Mouse (Mus musculus): Measurements from ENCODE around the gene Supt3. TPM values are rescaled to one million over a fixed set of nuclear protein-coding genes. Genes with fewer than 3 reads are reported as not detected.

Gene Supt3
- polyA plus RNA-seq, 1 experiment from 2014 or later, result 19.9 TPM

- 93% methylated on average over 12 of the region's 12 CpGs for WGBS
- Histone ChIP-seq H3K9ac (replicated peaks; ENCODE audit: low read length) (no peak overlapping the region), H3K4me1 (ENCODE audit: control insufficient read depth, insufficient read depth, low read length) (no peaks in the 10 kb centered on the region; the same call in 1 of the 2 replicates), H3K9me3 (ENCODE audit: control insufficient read depth, low read length) (no peaks in the 10 kb centered on the region), H3K27me3 (ENCODE audit: control insufficient read depth, insufficient read depth, low read length) (no peaks in the 10 kb centered on the region), H3K4me3 (replicated peaks; ENCODE audit: low read depth, low read length) (no peak overlapping the region), H3K27ac (replicated peaks; ENCODE audit: low read depth, low read length) (no peak overlapping the region), H3K4me2 (ENCODE audit: low read length) (no peak overlapping the region), H3K36me3 (ENCODE audit: control insufficient read depth, insufficient read depth, low read length) (peaks cover 7% of the 10 kb centered on the region)
- ATAC-seq (ENCODE audit: low FRiP score, low TSS enrichment) (no peak), DNase-seq (no peak)
These were observed 15.4 kb downstream of the Supt3 start for GRCm38 (mm10) chr17:44792218-44792917.

- Histone ChIP-seq H3K4me2 (ENCODE audit: low read length) (no peak overlapping the region), H3K4me1 (ENCODE audit: control insufficient read depth, insufficient read depth, low read length) (no peaks in the 10 kb centered on the region), H3K9ac (replicated peaks; ENCODE audit: low read length) (no peak overlapping the region), H3K36me3 (ENCODE audit: control insufficient read depth, insufficient read depth, low read length) (peaks cover 3% of the 10 kb centered on the region; the same call in 1 of the 2 replicates), H3K27ac (replicated peaks; ENCODE audit: low read depth, low read length) (no peak overlapping the region), H3K4me3 (replicated peaks; ENCODE audit: low read depth, low read length) (no peak overlapping the region), H3K27me3 (ENCODE audit: control insufficient read depth, insufficient read depth, low read length) (no peaks in the 10 kb centered on the region), H3K9me3 (ENCODE audit: control insufficient read depth, low read length) (no peaks in the 10 kb centered on the region)
- DNase-seq (no peak), ATAC-seq (ENCODE audit: low FRiP score, low TSS enrichment) (no peak)
- WGBS, result 37% methylated on average over 3 of the region's 3 CpGs
These were observed 20.4 kb downstream of the Supt3 start for GRCm38 (mm10) chr17:44797331-44797730.

GRCm38 (mm10) chr17:44807031-44807430, 30.1 kb downstream of the Supt3 start:
- H3K4me3 ChIP-seq (replicated peaks; ENCODE audit: low read depth, low read length), result no peak overlapping the region
- H3K9ac ChIP-seq (replicated peaks; ENCODE audit: low read length), result no peak overlapping the region
- H3K9me3 ChIP-seq (ENCODE audit: control insufficient read depth, low read length), result no peaks in the 10 kb centered on the region
- H3K27me3 ChIP-seq (ENCODE audit: control insufficient read depth, insufficient read depth, low read length), result no peaks in the 10 kb centered on the region
- no peaks in the 10 kb centered on the region for H3K4me1 ChIP-seq (ENCODE audit: control insufficient read depth, insufficient read depth, low read length)
- DNase-seq (no peak), ATAC-seq (ENCODE audit: low FRiP score, low TSS enrichment) (no peak)
- H3K4me2 ChIP-seq (ENCODE audit: low read length), result no peak overlapping the region
- no peak overlapping the region for H3K27ac ChIP-seq (replicated peaks; ENCODE audit: low read depth, low read length)
- WGBS, result 88% methylated on average over 1 of the region's 1 CpGs
- no peaks in the 10 kb centered on the region for H3K36me3 ChIP-seq (ENCODE audit: control insufficient read depth, insufficient read depth, low read length)

- Histone ChIP-seq H3K27ac (replicated peaks; ENCODE audit: low read depth, low read length) (no peak within 1 kb of the TSS), H3K9me3 (ENCODE audit: control insufficient read depth, low read length) (no peaks in the 10 kb centered on the region), H3K4me2 (ENCODE audit: low read length) (no peak within 1 kb of the TSS), H3K9ac (replicated peaks; ENCODE audit: low read length) (no peak within 1 kb of the TSS), H3K27me3 (ENCODE audit: control insufficient read depth, insufficient read depth, low read length) (no peaks in the 10 kb centered on the region), H3K4me3 (replicated peaks; ENCODE audit: low read depth, low read length) (no peak within 1 kb of the TSS), H3K36me3 (ENCODE audit: control insufficient read depth, insufficient read depth, low read length) (no peaks in the 10 kb centered on the region), H3K4me1 (ENCODE audit: control insufficient read depth, insufficient read depth, low read length) (peaks cover 4% of the 10 kb centered on the region; the same call in 1 of the 2 replicates)
- no peak for ATAC-seq (ENCODE audit: low FRiP score, low TSS enrichment)
- no peak for DNase-seq
- 39% methylated on average over 3 of the region's 3 CpGs for WGBS
These were observed 37.7 kb downstream of the Supt3 start, which contains the start of gene Runx2 for GRCm38 (mm10) chr17:44814508-44815175. TSS of gene Runx2 (minus strand) at chr17:44814797.

GRCm38 (mm10) chr17:44818825-44819224, 41.9 kb downstream of the Supt3 start:
- no peaks in the 10 kb centered on the region for H3K36me3 ChIP-seq (ENCODE audit: control insufficient read depth, insufficient read depth, low read length)
- DNase-seq, result no peak
- no peak overlapping the region for H3K4me3 ChIP-seq (replicated peaks; ENCODE audit: low read depth, low read length)
- H3K27ac ChIP-seq (replicated peaks; ENCODE audit: low read depth, low read length), result no peak overlapping the region
- no peak overlapping the region for H3K4me2 ChIP-seq (ENCODE audit: low read length)
- H3K9me3 ChIP-seq (ENCODE audit: control insufficient read depth, low read length), result no peaks in the 10 kb centered on the region
- H3K9ac ChIP-seq (replicated peaks; ENCODE audit: low read length), result no peak overlapping the region
- H3K27me3 ChIP-seq (ENCODE audit: control insufficient read depth, insufficient read depth, low read length), result no peaks in the 10 kb centered on the region
- H3K4me1 ChIP-seq (ENCODE audit: control insufficient read depth, insufficient read depth, low read length), result peaks cover 4% of the 10 kb centered on the region; the same call in 1 of the 2 replicates
- ATAC-seq (ENCODE audit: low FRiP score, low TSS enrichment), result no peak
- 91% methylated on average over 2 of the region's 2 CpGs for WGBS

GRCm38 (mm10) chr17:44819816-44820215, 42.9 kb downstream of the Supt3 start:
- WGBS, result 61% methylated on average over 4 of the region's 4 CpGs
- no peak for DNase-seq
- no peak overlapping the region for H3K9ac ChIP-seq (replicated peaks; ENCODE audit: low read length)
- H3K27ac ChIP-seq (replicated peaks; ENCODE audit: low read depth, low read length), result no peak overlapping the region
- no peak overlapping the region for H3K4me3 ChIP-seq (replicated peaks; ENCODE audit: low read depth, low read length)
- no peaks in the 10 kb centered on the region for H3K27me3 ChIP-seq (ENCODE audit: control insufficient read depth, insufficient read depth, low read length)
- H3K4me1 ChIP-seq (ENCODE audit: control insufficient read depth, insufficient read depth, low read length), result 0 out of 2 replicates have a peak, but pooled peaks cover 3% of the 10 kb centered on the region
- no peak overlapping the region for H3K4me2 ChIP-seq (ENCODE audit: low read length)
- no peaks in the 10 kb centered on the region for H3K36me3 ChIP-seq (ENCODE audit: control insufficient read depth, insufficient read depth, low read length)
- no peaks in the 10 kb centered on the region for H3K9me3 ChIP-seq (ENCODE audit: control insufficient read depth, low read length)
- no peak for ATAC-seq (ENCODE audit: low FRiP score, low TSS enrichment)

GRCm38 (mm10) chr17:44821940-44822339, 45.0 kb downstream of the Supt3 start:
- WGBS, result 90% methylated on average over 5 of the region's 5 CpGs

GRCm38 (mm10) chr17:44827124-44827523, 50.2 kb downstream of the Supt3 start:
- no peaks in the 10 kb centered on the region for H3K4me1 ChIP-seq (ENCODE audit: control insufficient read depth, insufficient read depth, low read length)
- ATAC-seq (ENCODE audit: low FRiP score, low TSS enrichment) (no peak), DNase-seq (no peak)
- H3K4me2 ChIP-seq (ENCODE audit: low read length), result no peak overlapping the region
- no peaks in the 10 kb centered on the region for H3K9me3 ChIP-seq (ENCODE audit: control insufficient read depth, low read length)
- H3K27ac ChIP-seq (replicated peaks; ENCODE audit: low read depth, low read length), result no peak overlapping the region
- no peaks in the 10 kb centered on the region for H3K27me3 ChIP-seq (ENCODE audit: control insufficient read depth, insufficient read depth, low read length)
- no peak overlapping the region for H3K9ac ChIP-seq (replicated peaks; ENCODE audit: low read length)
- no peaks in the 10 kb centered on the region for H3K36me3 ChIP-seq (ENCODE audit: control insufficient read depth, insufficient read depth, low read length)
- 91% methylated on average over 3 of the region's 3 CpGs for WGBS
- no peak overlapping the region for H3K4me3 ChIP-seq (replicated peaks; ENCODE audit: low read depth, low read length)

More at GRCm38 (mm10) chr17:44821940-44822339, 45.0 kb downstream of the Supt3 start:
- no peaks in the 10 kb centered on the region for H3K9me3 ChIP-seq (ENCODE audit: control insufficient read depth, low read length)
- H3K9ac ChIP-seq (replicated peaks; ENCODE audit: low read length), result no peak overlapping the region
- no peaks in the 10 kb centered on the region for H3K27me3 ChIP-seq (ENCODE audit: control insufficient read depth, insufficient read depth, low read length)
- no peak overlapping the region for H3K4me3 ChIP-seq (replicated peaks; ENCODE audit: low read depth, low read length)
- no peaks in the 10 kb centered on the region for H3K36me3 ChIP-seq (ENCODE audit: control insufficient read depth, insufficient read depth, low read length)
- DNase-seq (no peak), ATAC-seq (ENCODE audit: low FRiP score, low TSS enrichment) (no peak; the same call in 1 of the 2 replicates)
- no peak overlapping the region for H3K4me2 ChIP-seq (ENCODE audit: low read length)
- no peaks in the 10 kb centered on the region for H3K4me1 ChIP-seq (ENCODE audit: control insufficient read depth, insufficient read depth, low read length)
- no peak overlapping the region for H3K27ac ChIP-seq (replicated peaks; ENCODE audit: low read depth, low read length)

GRCm38 (mm10) chr17:44827964-44828363, 51.0 kb downstream of the Supt3 start:
- H3K9me3 ChIP-seq (ENCODE audit: control insufficient read depth, low read length), result no peaks in the 10 kb centered on the region
- H3K4me3 ChIP-seq (replicated peaks; ENCODE audit: low read depth, low read length), result no peak overlapping the region
- no peak overlapping the region for H3K27ac ChIP-seq (replicated peaks; ENCODE audit: low read depth, low read length)
- no peaks in the 10 kb centered on the region for H3K4me1 ChIP-seq (ENCODE audit: control insufficient read depth, insufficient read depth, low read length)
- WGBS, result 85% methylated on average over 4 of the region's 4 CpGs
- H3K27me3 ChIP-seq (ENCODE audit: control insufficient read depth, insufficient read depth, low read length), result no peaks in the 10 kb centered on the region
- H3K9ac ChIP-seq (replicated peaks; ENCODE audit: low read length), result no peak overlapping the region
- no peaks in the 10 kb centered on the region for H3K36me3 ChIP-seq (ENCODE audit: control insufficient read depth, insufficient read depth, low read length)
- no peak overlapping the region for H3K4me2 ChIP-seq (ENCODE audit: low read length)
- DNase-seq (no peak), ATAC-seq (ENCODE audit: low FRiP score, low TSS enrichment) (no peak)
